Mouse (Mus musculus) ES-E14 (cell line): Measurements from ENCODE around the gene Dctn1.

Source experiments
- CHD2 ChIP-seq: IDR thresholded peaks from 2 replicates; pipeline ENCODE4 v1.6.1; 2014; ENCODE audit warnings: mild to moderate bottlenecking, low read depth, low read length, inconsistent platforms
- HCFC1 ChIP-seq: IDR thresholded peaks from 2 replicates; pipeline ENCODE4 v1.6.1; 2012; ENCODE audit warnings: low read length, inconsistent platforms, borderline replicate concordance; ENCODE audit not compliant: insufficient read depth
- MAFK ChIP-seq: IDR thresholded peaks from 2 replicates; pipeline ENCODE4 v1.6.1; 2014; ENCODE audit warnings: mild to moderate bottlenecking, low read depth, low read length, inconsistent platforms; ENCODE audit not compliant: insufficient read depth
- ZNF384 ChIP-seq: IDR thresholded peaks from 2 replicates; pipeline ENCODE4 v1.6.1; 2012; ENCODE audit warnings: low read depth, low read length, inconsistent platforms

DNA sequence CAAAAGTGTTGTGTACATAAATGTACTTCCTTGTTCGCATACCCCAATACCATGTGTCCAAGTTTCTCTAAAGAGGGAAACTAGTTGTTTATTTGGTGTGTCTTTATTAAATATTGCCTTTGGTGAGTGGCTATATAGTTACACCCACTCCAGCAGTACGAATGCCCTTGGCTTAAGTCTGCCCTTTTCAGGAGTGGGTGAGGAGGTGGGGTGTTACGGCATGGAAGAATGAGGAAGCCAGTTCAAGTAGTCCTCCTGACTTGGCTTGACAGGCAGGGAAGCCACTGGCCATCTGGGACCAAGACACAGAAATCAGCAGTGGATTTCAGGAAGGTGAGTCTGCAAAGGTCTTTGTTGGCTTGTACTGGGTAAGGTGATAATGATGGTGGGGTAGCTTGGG is 40.1 kb downstream of the Dctn1 start:
- TF ChIP-seq CHD2, result no peak
- no peak for TF ChIP-seq HCFC1
- TF ChIP-seq ZNF384, result no peak
- TF ChIP-seq MAFK, result no peak
